Mouse (Mus musculus) c-Kit-positive CD71-positive TER-119-positive erythroid progenitor cells, embryonic 14.5 days (primary cell): ENCODE data around the gene Prkce.

Source experiments
- DNase-seq: peaks from one replicate; pipeline ENCODE4 v3.0.0-alpha.2; 2013; ENCODE audit warnings: low spot score

Gene Prkce

DNA sequence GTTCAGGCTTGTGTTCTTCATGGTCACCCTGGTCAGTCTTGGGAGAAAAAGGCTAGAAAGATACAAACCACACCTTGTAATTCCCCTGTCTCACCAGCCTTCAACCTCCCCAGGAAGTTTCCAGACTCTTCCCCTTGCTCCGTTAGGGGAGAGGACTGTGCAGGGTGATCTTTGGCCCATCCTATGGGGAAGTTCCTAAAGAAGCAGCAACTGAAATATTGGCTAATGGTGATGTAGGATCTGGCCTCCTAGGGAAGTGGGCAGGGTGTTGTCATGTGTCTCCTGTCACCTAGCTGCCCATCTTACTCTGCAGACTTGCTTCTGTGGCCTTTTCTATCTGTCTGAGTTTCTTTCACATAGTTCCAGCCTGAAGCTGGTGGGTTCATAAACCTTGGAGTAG is 538.9 kb downstream of the Prkce start:
- no peak for DNase-seq
